Mouse (Mus musculus) activated CD4-positive, CD25-positive, alpha-beta regulatory T cell (primary cell): ENCODE data around the gene Olfr47. TPM values are rescaled to one million over a fixed set of nuclear protein-coding genes. Genes with fewer than 3 reads are reported as not detected.

ENCODE experiments used
- polyA plus RNA-seq, 2 experiments: library from polyadenylated mRNA; unstranded; fragments of 100-300 nt; shearing (Covaris generic); gene quantifications; one replicate each; pipeline ENCODE4 v1.2.1; 2017

Gene Olfr47
- polyA plus RNA-seq = not detected

DNA sequence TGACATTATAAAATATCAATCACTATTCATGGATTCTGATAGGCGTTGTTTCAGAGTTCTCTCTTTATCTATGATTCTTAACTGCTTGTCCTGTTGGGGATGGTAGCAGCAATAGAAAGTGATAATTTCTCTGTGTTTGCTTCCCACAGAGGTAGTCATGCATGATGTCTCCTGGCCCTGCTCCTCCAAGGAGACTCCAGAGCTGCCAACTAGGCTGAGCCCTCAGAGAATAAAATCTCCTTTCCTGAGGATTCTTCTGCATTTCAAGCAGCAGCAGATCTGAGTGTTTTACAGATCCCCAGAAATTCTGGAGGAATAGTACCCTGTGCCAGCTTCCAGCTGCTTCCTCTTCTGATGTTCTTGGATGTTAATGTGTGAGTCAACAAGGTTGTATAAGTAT lies at the start of gene Olfr47:
Olfr47 (plus strand) TSS at position 275 of the 400 bp plus-strand sequence.

DNA sequence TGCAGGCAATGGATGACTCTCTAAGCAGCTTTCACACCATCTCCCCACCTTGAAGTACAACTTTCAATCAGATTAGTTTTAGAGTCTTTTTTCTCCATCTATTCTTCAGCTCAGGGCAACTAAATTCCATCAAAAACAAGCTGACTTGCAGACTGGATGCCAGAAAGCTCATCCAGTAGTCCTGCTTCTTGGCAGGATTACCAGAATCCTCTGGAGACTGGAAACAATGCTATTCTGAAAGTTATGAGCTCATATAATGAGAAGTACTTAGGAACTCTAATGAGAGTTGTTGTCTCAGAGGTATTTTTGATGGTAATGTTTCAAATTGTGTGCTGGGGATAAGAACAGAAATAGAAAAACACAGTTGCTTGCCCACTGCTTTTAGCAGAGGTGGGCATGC lies 34.5 kb upstream of the Olfr47 start, which contains the start of gene Olfr435:
Olfr435 (plus strand) TSS at position 366 of the 400 bp plus-strand sequence.

DNA sequence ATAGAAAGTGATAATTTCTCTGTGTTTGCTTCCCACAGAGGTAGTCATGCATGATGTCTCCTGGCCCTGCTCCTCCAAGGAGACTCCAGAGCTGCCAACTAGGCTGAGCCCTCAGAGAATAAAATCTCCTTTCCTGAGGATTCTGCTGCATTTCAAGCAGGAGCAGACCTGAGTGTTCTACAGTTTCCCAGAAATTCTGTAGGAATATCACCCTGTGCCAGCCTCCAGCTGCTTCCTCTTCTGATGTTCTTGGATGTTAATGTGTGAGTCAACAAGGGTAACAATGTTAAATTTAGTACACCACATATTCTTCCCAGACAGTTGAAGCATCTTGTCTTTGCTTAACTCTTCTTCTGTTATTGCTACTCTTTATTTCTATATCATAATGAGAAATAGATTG lies 18.5 kb upstream of the Olfr47 start, which contains the start of gene Olfr434:
Olfr434 (plus strand) TSS at position 149 of the 400 bp plus-strand sequence.

GRCm38 (mm10) chr6:43265363-43266041 lies 34.2 kb downstream of the Olfr47 start, which contains the start of gene Arhgef5:
Gene Arhgef5 (plus strand): TSS chr6:43265582.

Other genes with a start within 250 kb of the Olfr47 start
- gene Olfr441, start 125.2 kb upstream of the Olfr47 start, polyA plus RNA-seq = under 1 TPM in 1 of 2 experiments, not detected in 1; 0.25 TPM
- under 1 TPM in 1 of 2 experiments, not detected in 1; 0.18 TPM for gene Olfr237-ps1, start 85.0 kb upstream of the Olfr47 start, polyA plus RNA-seq
- not detected for gene Olfr437, start 68.2 kb upstream of the Olfr47 start, polyA plus RNA-seq
- gene Olfr13, start 59.4 kb upstream of the Olfr47 start, polyA plus RNA-seq = not detected
- not detected for gene Olfr435, start 34.4 kb upstream of the Olfr47 start, polyA plus RNA-seq
- gene Olfr434, start 18.5 kb upstream of the Olfr47 start, polyA plus RNA-seq = not detected
- 1 to 10 TPM in 1 of 2 experiments, under 1 TPM in 1; 0.45 to 2.3 TPM for gene Arhgef5, start 34.1 kb downstream of the Olfr47 start, polyA plus RNA-seq
- gene Nobox, start 78.0 kb downstream of the Olfr47 start, polyA plus RNA-seq = not detected